Mouse (Mus musculus) lung, adult 2 months (tissue): ENCODE data around the gene Cdc5l. TPM values are rescaled to one million over a fixed set of nuclear protein-coding genes. Genes with fewer than 3 reads are reported as not detected.
A peak's percentile ranks its signal among the peaks of the same experiment; 100 is the strongest.

Experiments
- DNase-seq: peaks from one replicate; pipeline ENCODE4 v3.0.0; 2022
- H3K4me1 ChIP-seq: fragments of 200-500 bp; 2 replicates; pipeline ENCODE4 v1.6.1; 2011; ENCODE audit warnings: low read length; ENCODE audit not compliant: control insufficient read depth, insufficient read depth
- H3K4me3 ChIP-seq: fragments of 200-500 bp; replicated peaks from 2 replicates; pipeline ENCODE3; 2011; ENCODE audit warnings: low read depth, mild to moderate bottlenecking, control low read depth, low read length; ENCODE audit errors: extremely low read depth
- CTCF ChIP-seq: fragments of 200-500 bp; IDR thresholded peaks from 2 replicates; pipeline ENCODE4 v1.5.1; 2011; ENCODE audit warnings: mild to moderate bottlenecking, low read length, control low read depth; ENCODE audit not compliant: insufficient read depth
- POLR2A ChIP-seq: fragments of 200-500 bp; IDR thresholded peaks from 2 replicates; pipeline ENCODE4 v1.6.1; 2011; ENCODE audit warnings: low read depth, mild to moderate bottlenecking, control low read depth, low read length, borderline replicate concordance; ENCODE audit errors: extremely low read depth
- WGBS: fragments of 180-500 bp; shearing (Covaris S2); methylation state at CpG from one replicate; pipeline ENCODE4 v1.1.7; 2018; 5-methylcytosine and 5-hydroxymethylcytosine counted together
- polyA plus RNA-seq: library from polyadenylated mRNA; depleted of rRNA; stranded (reverse); fragments of >200 nt; gene quantifications from 2 replicates; pipeline ENCODE4 v1.2.3, GENCODE M21; 2012; rRNA removed

Cdc5l gene
- polyA plus RNA-seq, 1 experiment, result 7.9 TPM

- no peak for DNase-seq
- Histone ChIP-seq H3K4me1 (no peaks in the 10 kb centered on the region), H3K4me3 (no peak overlapping the region)
- TF ChIP-seq POLR2A, result no peak
- 33% methylated on average over 5 of the region's 5 CpGs for WGBS
Measured at GRCm38 (mm10) chr17:45377323-45377722, 56.2 kb downstream of the Cdc5l start.

GRCm38 (mm10) chr17:45373987-45374608 is 59.4 kb downstream of the Cdc5l start:
- H3K4me1 ChIP-seq, result no peaks in the 10 kb centered on the region
- DNase-seq, result peak; percentile 51
- WGBS, result 27% methylated on average over 13 of the region's 13 CpGs
- TF ChIP-seq CTCF, result peak; percentile 61
- no peak for TF ChIP-seq POLR2A
- H3K4me3 ChIP-seq, result no peak overlapping the region

- H3K4me1 ChIP-seq, result no peaks in the 10 kb centered on the region
- TF ChIP-seq CTCF (no peak), POLR2A (no peak)
- WGBS, result 67% methylated on average over 9 of the region's 9 CpGs
- no peak for DNase-seq
- no peak overlapping the region for H3K4me3 ChIP-seq
Measured at GRCm38 (mm10) chr17:45371042-45371441, 62.5 kb downstream of the Cdc5l start.

DNA sequence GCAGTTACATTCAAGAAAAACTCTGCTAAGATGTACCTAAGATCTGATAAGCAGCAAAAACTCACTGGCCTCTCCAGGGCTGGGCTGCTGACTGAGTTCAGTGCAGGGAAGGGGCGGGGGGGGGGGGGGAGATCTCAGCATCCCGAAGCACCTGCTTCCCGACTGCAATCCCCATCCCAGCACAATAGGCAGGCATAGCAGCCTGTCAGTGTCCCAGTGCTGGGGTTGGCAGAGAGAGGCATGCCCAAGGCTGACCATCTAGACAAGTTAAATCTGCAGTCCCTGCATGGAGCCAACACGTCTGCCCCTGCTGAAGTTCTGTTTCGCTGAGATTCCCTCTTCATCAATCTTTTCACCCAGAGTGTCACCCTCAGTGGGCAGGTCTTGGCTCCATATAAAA is 63.0 kb downstream of the Cdc5l start:
- no peak for TF ChIP-seq CTCF
- TF ChIP-seq POLR2A, result no peak
- H3K4me3 ChIP-seq, result no peak overlapping the region
- no peaks in the 10 kb centered on the region for H3K4me1 ChIP-seq
- DNase-seq, result no peak
- 54% methylated on average over 5 of the region's 5 CpGs for WGBS

DNA sequence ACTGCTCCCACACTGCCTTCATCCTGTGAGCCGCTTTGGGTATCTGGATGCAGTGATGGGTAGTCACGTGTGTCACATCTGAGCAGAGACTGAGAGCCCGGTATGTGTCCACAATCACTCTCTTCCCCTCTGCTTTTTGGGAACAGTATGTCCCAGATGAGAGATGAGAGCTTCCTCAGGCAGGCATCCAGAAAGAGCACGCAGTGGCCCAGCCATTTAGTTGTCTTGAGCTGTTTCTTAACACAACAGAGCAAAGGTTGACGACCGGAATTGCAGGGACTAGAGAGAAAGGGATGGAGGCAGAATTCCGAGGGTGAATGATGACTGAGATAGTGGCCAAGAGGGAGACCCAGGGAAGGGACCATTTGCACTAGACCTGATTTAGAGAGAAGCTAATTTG is 68.7 kb downstream of the Cdc5l start:
- DNase-seq, result no peak
- TF ChIP-seq CTCF (no peak), POLR2A (no peak)
- Histone ChIP-seq H3K4me1 (no peaks in the 10 kb centered on the region), H3K4me3 (no peak overlapping the region)
- 52% methylated on average over 7 of the region's 7 CpGs for WGBS

- Histone ChIP-seq H3K4me1 (no peaks in the 10 kb centered on the region), H3K4me3 (no peak overlapping the region)
- TF ChIP-seq CTCF (no peak), POLR2A (no peak)
- 79% methylated on average over 3 of the region's 3 CpGs for WGBS
- DNase-seq, result no peak
Measured at GRCm38 (mm10) chr17:45360950-45361349, 72.6 kb downstream of the Cdc5l start.

DNA sequence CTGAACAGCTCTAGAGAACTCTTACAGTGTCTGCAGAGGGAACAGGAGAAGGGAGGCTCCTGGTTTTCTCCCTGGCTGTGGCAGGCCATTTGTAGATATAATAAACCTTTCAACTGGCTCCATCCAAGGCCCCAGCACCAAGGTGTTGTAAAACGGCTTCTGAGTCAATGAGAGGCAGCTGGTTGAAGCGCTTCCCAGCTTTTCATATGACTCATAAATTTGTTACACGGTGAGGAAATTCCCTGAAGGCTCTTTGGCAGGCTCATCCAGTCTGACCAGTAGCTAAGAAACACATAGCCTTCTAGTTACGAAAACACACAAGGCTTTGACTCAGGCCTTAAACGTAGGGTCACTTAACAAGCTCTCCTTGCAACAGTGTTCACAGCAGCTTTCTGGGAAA is 74.1 kb downstream of the Cdc5l start:
- no peak for DNase-seq

GRCm38 (mm10) chr17:45356431-45356830 is 77.1 kb downstream of the Cdc5l start:
- TF ChIP-seq POLR2A (no peak), CTCF (no peak)
- 75% methylated on average over 9 of the region's 9 CpGs for WGBS
- no peak for DNase-seq
- Histone ChIP-seq H3K4me3 (no peak overlapping the region), H3K4me1 (no peaks in the 10 kb centered on the region)

More for the DNA sequence above, 74.1 kb downstream of the Cdc5l start:
- no peak for TF ChIP-seq CTCF
- no peak for TF ChIP-seq POLR2A
- no peaks in the 10 kb centered on the region for H3K4me1 ChIP-seq
- 48% methylated on average over 5 of the region's 5 CpGs for WGBS
- H3K4me3 ChIP-seq, result no peak overlapping the region

DNA sequence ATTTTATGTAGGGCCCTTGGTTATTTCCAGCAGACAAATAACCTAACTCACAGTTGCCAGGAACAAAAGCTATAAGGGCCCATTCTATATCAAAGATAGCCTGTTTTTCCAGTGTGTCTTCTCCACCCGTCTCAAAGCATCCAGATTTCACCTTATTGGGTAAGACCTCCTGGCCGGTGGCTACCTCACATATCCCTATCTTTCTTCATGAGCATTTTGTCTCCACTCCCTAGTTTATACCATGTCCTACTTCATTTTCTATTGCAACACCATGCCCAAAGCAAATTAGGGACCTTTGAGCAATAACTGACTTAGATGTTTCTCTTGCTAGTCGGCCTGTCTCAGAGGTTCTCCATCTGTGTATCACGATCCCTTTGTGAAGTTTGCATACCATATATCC is 85.6 kb downstream of the Cdc5l start:
- DNase-seq, result no peak
- 90% methylated on average over 4 of the region's 4 CpGs for WGBS
- Histone ChIP-seq H3K4me3 (no peak overlapping the region), H3K4me1 (no peaks in the 10 kb centered on the region)
- TF ChIP-seq CTCF, result no peak
- no peak for TF ChIP-seq POLR2A

Other genes starting within 250 kb of the Cdc5l start
- gene Spats1, start 41.7 kb upstream of the Cdc5l start, polyA plus RNA-seq, result 0.04 TPM in 1 of 2 replicates, not detected in the other
- 13.3 and 14.5 TPM in 2 replicates for gene Aars2, start 73.1 kb upstream of the Cdc5l start, polyA plus RNA-seq
- 10.8 and 11.0 TPM in 2 replicates for gene Tcte1, start 89.7 kb upstream of the Cdc5l start, polyA plus RNA-seq
- 0.11 and 0.17 TPM in 2 replicates for gene Tmem151b, start 115.9 kb upstream of the Cdc5l start, polyA plus RNA-seq
- gene Nfkbie, start 122.0 kb upstream of the Cdc5l start, polyA plus RNA-seq, result 7.2 and 7.8 TPM in 2 replicates
- 89.9 and 102 TPM in 2 replicates for gene Slc35b2, start 130.1 kb upstream of the Cdc5l start, polyA plus RNA-seq
- gene Hsp90ab1, start 139.5 kb upstream of the Cdc5l start, polyA plus RNA-seq, result 212 and 340 TPM in 2 replicates
- 185 and 186 TPM in 2 replicates for gene Slc29a1, start 165.9 kb upstream of the Cdc5l start, polyA plus RNA-seq
- gene Mymx, start 168.4 kb upstream of the Cdc5l start, polyA plus RNA-seq, result not detected in 2 replicates
- not detected in 2 replicates for gene Capn11, start 225.6 kb upstream of the Cdc5l start, polyA plus RNA-seq